Mouse (Mus musculus) cortical plate, adult 2 months (tissue): ENCODE measurements around the gene Susd2.

Source experiments
- CTCF ChIP-seq: fragments of 200-500 bp; IDR thresholded peaks from 2 replicates; pipeline ENCODE4 v1.5.1; 2011; ENCODE audit warnings: mild to moderate bottlenecking, control low read depth, low read length; ENCODE audit not compliant: insufficient read depth; ENCODE audit errors: extremely low read depth
- POLR2A ChIP-seq: fragments of 200-500 bp; IDR thresholded peaks from 2 replicates; pipeline ENCODE4 v1.6.1; 2011; ENCODE audit warnings: mild to moderate bottlenecking, low read length, control low read depth; ENCODE audit not compliant: insufficient read depth; ENCODE audit errors: extremely low read depth

DNA sequence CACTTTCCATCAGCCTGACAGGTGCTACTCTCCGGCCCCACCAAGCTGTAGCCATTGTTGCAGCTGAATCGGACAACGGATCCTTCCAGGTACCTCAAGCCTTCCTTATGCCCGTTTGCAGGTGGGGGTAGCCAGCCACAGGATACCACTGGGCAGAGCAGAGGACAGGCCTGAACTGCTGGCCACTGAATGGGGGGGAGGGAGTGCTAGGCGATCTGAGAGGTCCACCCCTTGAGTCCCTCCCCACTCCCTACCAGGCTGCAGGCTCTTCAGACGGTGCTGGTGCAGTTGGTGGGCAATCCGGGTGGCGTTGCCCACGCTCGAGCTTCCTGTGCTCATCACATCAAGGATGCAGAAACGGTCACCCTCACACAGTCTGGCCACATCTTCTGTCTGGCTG lies 6.1 kb downstream of the Susd2 start:
- TF ChIP-seq CTCF (no peak), POLR2A (no peak)
